Mouse (Mus musculus): ENCODE data around the gene Cspg4.

DNA sequence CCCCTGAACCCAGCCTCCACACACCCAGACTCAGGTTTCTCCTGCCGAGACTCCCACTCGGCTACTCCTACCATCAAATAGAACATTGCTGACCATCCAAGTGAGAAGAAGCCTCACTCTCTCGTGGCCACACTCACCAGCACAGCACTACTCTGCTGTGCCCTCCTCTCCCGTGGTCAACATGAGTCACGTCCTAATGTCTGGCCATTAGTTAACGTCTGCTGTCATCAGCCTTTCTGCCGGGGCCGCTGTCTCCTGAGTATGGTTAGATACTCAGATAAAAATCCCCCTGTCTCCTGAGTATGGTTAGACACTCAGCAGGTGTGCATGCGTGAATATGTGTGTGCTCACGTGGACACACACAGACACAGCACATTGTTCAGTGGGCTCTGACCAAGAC lies 5.9 kb downstream of the Cspg4 start:
- TF ChIP-seq CTCF (IDR thresholded peaks at IDR 0.05; ENCODE audit: low read depth): no peak
- no peak for TF ChIP-seq EP300 (IDR thresholded peaks at IDR 0.05; ENCODE audit: low read depth)
